Mouse (Mus musculus) retina, adult 2 months (tissue): ENCODE results near the gene Mipep.

Experiments used
- DNase-seq: peaks from one replicate; pipeline ENCODE4 v3.0.0-alpha.2; 2012; ENCODE audit warnings: low read depth, low spot score

The Mipep gene

DNA sequence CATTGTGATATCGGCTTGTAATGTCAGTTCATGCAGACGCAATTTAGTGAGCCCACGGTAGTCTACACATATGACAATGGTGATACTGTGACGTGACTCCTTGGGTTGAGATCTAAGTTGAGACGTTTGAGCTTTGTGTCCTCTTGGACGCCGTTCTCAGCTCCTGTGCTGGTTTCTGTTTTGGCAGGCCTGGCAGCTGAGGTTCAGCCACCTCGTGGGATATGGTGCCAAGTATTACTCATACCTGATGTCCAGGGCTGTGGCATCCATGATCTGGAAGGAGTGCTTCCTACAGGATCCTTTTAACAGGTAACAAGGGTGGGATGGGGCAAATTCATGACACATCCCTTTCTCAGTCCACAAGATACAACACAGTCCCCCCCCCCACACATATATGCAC is 87.5 kb downstream of the Mipep start:
- DNase-seq: no peak

DNA sequence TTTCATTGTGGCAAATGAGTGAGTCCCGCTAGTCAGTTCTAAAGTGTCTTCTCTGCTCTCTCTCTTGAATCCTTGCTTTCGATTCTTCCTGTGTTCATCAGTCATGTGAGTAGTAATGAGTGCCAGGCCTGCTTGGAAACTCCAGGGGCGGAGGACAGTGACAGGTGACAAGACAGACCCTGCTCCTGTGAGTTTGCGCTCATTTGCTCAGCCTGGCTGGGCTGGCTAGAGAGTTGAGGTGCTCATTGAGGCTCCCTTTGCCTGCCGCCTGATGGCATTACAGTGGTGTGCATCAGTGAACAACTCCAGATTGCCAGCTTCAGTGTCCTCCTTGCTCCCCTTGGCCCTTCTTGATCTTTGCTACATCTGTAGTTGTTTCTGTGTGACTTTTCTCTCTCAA is 97.7 kb downstream of the Mipep start:
- no peak for DNase-seq

DNA sequence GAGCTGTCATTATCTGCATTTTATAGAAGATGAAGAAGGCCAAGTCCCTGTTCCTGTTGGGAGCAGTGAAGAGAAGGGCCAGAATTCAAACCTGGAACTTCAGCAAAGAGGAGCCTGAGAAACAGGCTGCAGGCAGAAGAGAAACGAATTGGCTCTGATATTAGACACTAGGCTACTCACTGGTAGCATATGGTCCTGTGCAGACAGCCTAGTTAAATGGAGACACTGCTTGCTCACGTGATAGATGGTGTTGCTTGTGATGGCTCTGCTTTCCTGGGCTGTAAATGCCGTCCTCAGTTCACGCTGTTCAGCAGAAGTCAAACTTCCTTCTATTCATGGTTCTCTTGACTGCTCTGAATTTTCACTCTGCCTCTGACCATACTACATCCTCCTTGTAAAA is 98.3 kb downstream of the Mipep start:
- DNase-seq: no peak

DNA sequence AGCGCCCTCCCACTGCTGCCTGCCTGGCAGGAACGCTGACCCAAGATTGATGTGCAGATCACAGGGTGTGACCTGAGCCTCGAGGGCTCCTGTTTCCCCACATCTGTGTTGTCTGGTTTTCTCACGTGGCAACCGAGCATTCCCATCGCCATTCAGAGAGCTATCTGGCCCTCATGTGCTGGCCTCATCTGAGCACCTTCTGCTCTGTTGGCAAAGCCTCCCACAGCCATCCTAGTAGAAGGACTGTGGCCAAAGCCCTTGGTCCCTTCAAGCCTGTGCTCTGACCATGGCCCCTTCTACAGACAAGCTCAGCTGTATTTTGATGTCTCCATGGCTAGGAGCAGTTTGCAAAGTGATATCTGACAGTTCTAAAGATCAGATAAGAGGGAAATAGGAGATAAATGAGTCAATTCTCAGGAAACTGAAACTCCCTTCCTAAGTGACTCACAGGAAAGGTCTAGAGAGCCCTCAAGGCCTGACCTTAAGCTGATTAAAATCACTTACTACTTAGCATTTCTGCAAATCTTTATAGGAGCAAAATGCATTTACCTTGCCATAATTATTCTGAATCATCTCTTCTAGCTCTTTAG is 101.1 kb downstream of the Mipep start:
- DNase-seq: no peak

DNA sequence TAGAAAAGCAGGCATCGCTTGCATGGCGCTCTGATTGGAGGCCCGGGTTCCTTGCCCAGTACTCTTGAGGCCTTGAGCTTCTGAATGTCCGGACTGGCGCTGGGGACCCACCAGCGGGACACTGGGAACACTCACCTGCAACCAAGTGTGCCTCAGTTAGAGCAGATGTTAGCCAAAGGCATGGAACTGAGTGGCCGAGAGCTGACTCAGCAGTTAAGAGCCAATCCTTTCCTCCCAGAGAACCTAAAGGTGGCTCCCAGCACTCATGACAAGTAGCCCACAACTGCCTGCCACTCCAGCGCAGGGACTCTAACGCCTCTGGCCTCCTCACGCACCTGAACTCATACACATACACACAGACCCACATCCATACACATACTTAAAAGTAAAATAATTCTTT is 109.5 kb downstream of the Mipep start:
- DNase-seq: no peak

DNA sequence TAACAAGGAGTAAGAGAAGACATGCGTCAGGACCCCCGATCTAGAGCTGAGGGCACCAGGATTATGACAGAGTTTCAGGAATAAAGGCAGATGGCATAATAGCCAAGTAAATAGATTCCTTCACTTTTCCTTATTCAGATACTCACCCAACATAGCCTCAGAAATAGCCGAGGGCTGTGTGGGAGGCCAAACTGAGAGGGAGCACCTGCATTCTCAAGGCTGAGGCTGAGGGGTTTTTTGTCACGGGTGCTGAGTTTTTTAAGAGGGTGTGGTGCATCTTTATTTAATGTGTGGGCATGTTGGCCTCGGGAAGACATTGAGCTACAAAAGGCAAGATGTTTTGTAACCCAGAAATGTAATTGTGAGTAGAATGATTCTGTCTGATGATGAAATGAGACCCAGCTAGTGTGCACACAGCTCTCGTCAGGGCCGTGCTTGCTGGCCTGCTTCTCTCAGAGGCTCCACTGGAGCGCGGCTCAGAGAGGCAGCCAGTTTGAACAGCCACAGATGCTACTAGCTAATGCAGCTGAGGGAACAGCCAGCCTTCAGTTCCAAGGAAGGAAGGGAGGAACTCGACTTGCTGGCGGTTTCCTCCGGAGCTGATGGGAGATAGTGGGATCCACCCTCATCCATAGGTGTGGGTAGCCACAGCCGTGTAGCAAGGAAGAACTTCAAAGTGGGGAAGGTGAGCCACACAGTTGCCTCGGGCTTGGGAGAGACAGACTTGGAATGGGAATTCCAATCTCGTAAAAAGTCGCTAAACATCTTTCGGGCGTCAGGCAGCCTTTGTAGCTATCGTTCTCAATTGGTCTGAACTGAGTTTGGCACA is 111.0 kb downstream of the Mipep start:
- no peak for DNase-seq

DNA sequence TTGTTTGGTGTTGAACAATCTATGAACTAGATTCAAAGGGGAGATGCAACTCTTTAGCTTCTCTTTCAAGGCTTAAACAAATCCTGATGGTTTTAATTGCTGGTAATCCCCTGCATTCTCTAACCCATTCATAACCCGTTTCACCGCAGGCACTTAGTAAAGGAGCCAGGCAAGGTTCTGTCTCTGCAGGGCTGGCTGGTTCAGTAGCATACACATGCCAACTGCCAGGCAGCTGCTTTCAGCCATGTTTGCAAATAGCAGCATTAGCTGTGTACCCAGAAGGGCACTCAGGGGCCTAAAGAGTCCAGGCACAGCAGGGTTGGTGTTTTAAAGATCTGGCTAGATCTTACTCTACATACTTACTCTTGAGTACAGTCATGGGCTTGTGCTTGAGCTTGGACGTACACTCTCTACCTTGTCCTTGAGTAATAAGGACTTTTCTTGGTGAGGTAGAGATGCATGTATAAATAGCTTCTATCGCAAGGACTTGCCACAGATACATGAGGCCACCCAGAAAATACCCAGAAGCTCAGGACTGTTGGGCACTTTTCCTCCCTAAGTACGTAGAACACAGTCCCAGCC is 113.8 kb downstream of the Mipep start:
- DNase-seq: no peak

DNA sequence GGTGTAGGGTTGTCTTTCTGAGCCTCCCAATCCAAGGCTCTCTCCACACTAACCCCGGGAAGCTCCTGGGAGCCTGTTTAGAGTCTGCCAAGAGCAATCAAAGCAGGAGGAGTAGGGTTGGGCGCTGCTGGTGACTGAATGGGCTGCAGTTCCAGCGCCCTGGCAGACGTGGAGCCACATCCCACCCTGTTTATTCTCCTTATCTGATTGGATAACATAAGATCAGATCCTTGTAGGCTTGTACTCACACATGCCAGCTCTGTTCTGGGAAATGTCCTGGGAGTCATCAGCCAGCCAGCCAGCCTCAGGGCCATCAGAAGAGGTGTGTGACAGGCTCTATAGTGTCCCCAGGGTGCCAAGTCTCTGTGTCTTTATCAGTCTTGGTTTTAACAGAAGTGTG is 120.1 kb downstream of the Mipep start:
- no peak for DNase-seq

DNA sequence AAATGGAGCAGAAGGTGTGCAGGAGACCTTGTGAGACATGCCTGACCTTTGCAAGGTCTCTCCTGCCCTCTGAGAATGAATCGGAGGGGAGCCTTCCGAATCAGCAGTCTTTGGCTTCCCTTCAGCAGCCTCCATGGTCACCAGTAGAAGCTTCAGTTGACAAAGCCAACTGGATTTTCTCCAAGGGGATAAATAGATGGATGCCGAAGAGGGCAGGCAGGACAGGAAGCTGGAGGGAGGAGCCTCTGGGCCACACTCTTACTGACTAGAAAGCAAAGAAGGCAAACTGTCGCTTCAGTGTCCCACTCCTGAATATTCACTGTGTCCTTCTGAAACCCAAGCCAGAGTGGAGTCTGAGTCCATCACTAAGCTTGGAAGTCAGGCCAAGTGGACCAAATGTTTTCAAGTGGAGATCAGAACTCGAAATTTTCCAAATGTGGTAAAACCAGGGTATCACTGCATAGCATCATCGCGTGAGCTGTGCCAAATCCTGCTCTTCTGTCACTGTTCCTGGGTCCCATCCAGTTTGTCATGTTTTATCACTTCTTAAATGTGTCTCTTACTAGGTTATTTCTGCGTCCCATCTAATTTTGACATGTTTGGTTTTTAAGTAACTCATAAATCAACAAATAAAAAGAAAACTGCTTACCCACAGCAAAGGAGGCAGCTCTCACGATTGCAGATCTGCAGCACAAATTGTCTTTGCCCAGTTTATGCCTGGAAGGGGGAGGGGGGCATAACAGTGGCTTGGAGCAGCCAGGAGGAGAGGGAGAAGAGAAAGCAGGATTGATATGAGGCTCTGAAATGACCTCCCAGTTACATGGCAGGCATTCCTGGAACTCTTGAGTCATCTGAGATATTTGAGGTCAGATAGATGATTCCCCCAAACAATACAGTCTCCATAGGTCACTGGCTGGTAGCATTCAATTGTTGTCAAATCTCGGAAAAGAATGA is 122.3 kb downstream of the Mipep start:
- DNase-seq: no peak

DNA sequence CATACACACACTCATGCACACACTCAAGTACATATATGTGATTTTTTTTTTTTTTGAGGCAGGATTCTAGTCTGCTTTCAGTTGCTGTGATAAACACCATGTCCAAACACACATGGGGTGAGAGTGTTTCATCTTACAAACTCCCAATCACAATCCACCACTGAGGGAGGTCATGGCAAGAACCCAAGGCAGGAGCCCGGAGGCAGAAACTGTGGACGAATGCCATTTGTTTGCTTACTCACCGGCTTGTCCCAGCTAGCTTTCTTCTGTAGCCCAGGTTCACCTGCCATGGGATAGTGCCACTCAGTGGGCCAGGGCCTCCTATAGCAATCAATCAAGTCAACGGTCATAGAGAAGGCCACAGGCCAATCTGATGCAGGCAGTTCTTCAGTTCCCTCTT is 125.0 kb downstream of the Mipep start:
- no peak for DNase-seq

DNA sequence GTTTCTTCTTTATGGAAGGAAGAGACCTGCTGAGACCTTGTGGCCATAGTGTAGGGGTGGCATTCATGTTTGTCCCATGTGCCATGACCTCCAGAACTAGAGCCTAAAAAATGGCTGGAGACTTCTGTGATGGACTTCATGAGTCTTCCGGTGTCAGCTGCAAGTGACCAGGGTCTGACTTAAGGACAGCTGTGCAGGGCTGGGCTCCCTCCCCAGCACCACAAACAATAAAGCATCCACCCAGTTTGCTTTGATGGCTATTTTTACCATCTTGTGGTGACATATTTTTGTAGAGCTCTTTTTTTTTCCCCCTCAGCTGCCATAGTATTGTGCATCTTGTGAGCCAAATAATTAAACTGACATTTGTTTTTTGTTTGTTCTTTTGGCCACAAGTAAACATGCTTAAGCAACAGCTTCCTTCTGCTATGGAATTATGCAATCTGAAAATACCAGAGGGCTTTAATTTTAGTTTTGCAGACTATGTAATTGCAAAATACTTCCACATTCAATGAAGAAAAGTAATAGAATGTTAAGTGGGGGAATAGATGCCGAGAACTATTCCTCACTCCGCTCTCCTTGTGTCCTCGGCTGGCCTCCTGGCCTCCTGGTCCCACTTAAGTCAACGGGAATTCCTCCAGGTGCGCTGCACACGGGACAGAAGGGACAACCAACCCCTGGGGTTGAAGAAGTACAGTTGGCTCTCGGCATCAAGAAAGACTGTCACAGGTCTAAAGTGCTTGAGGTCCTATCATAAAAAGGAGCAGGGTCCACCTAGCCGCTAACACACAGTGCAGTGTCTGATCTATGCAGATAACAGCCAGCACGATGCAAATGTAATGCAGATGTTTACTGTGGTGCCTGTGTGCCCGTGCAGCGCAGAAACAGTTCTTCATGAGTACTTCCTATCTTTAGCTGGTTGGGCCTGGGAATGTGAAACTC is 126.4 kb downstream of the Mipep start:
- DNase-seq: no peak

DNA sequence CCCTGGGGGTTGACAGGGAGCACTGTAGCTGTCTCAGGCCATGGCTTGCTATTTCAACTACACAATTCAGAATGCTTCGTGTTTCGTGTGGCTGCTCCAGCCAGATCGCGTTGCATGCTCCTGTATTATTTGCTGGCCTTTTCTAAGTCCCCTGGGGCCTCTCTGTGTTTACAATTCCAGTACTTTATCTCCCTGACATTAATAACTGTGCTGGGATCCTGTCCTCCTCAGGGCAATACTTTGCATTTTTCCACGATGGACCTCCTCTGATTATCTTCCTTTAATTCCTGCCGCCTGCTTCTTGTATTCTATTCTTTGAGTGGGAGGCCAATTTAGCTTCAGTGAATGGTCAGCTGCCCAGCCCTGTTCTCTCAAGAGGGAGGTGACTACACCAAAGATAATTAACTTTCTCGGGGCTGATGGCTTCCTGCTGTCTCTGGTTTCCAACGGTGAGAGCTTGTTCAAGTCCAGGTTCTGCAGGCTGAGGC is 128.7 kb downstream of the Mipep start:
- no peak for DNase-seq

DNA sequence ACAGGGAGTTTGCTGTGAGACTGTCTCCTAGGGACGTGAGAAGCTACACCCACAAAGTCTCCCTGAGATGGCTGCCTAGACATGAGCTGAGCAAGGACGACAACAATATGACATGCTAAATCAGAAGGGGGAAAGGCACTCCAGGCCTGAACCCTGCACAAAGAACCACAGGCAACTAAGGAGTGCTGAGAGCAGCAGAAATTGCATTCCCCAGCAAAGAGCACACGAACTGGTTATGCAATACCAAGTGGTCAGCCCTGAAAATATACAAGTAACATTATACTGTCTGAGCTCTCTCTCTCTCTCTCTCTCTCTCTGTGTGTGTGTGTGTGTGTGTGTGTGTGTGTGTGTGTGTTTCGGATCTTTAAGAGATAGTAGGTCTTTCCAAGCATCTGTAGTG is 132.3 kb downstream of the Mipep start:
- DNase-seq: no peak

DNA sequence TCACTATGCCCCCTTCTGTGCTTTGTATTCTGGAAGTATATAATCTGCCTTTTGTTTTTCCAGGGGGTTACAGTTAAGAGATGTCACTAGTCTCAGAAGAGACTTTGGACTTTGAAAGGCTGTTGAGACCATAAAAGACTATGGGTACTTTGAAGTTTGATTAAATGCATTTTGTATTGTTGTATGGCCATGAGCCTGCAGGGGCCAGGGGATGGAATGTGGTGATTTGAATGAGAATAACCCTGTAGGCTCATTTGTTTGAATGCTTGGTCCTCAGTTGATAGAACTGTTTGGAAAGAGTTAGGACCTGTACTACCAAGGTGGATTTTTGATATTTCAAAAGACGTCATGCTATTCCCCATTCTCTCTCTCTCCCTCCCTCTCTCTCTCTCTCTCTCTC is 141.6 kb downstream of the Mipep start:
- no peak for DNase-seq

DNA sequence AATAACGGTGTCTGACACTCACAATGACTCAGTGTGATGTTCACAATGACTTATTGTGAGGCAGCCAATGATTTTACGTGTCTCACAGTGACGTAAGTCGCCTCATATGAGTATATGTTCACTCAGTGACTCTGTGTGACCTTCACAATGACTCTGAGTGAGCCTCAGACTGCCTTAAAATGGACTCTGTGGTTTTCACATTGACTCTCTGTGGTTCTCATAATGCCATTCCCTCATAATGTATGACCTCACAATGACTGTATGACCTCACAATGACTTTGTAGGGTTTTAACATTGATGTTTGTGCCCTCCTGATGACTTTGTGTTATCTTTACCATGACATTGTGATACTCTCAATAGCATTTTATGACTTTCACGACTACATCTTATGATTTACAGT is 151.3 kb downstream of the Mipep start:
- no peak for DNase-seq

DNA sequence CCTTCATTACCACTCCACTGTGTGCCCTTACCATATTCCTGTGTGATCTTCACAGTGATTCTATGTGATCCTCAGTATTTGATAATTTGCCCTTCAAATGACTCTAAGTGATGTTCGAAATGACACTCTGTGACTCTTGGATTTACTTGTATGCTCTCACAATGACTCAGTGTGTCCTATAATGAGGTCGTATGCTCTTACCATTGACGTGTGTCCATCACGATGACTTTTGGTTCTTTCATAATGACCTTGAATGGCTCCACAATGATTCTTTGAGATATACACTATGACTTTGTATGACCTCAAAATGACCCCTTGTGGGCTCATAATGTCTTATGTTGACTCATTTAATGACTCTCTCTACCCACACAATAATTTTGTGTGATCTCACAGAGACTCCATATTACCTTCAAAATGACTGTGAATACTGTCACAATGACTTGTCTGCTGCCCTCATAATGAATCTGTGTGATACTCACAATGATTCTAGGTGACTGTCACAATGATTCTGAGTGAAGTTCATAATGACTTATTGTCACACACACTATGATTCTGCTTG is 153.2 kb downstream of the Mipep start:
- DNase-seq: no peak
